Mouse (Mus musculus): ENCODE results near the gene Sbk1. TPM values are rescaled to one million over a fixed set of nuclear protein-coding genes. Genes with fewer than 3 reads are reported as not detected.
"Not testable (repeated sequence)": the region's sequence is repeated elsewhere in the genome, so short reads cannot be mapped to it uniquely, and the experiment has no call there.

Gene Sbk1
- polyA plus RNA-seq, 2 experiments = 47.9 to 50.9 TPM

GRCm38 (mm10) chr7:126291681-126292545 is 19.5 kb downstream of the Sbk1 start:
- DNase-seq (ENCODE audit: low spot score) (no peak), ATAC-seq (ENCODE audit: low FRiP score, low read depth) (no peak)
- Histone ChIP-seq H3K4me3 (replicated peaks; ENCODE audit: low read length) (no peak overlapping the region), H3K9me3 (ENCODE audit: control insufficient read depth, low read length) (no peaks in the 10 kb centered on the region), H3K36me3 (ENCODE audit: control insufficient read depth, insufficient read depth, low read length) (peaks cover 53% of the 10 kb centered on the region), H3K27ac (replicated peaks; ENCODE audit: low read depth, low read length) (no peak overlapping the region), H3K4me1 (ENCODE audit: control insufficient read depth, insufficient read depth, low read length) (no peaks in the 10 kb centered on the region), H3K27me3 (ENCODE audit: control insufficient read depth, insufficient read depth, low read length) (no peaks in the 10 kb centered on the region), H3K9ac (ENCODE audit: low read depth, low read length, severe bottlenecking) (no peak overlapping the region), H3K4me2 (replicated peaks; ENCODE audit: low read depth, low read length, severe bottlenecking) (no peak overlapping the region)
- 91% methylated on average over 71 of the region's 72 CpGs for WGBS
- TF ChIP-seq POLR2A (IDR thresholded peaks at IDR 0.05; ENCODE audit: borderline replicate concordance, extremely low read depth, insufficient read depth, insufficient read length) = no peak

DNA sequence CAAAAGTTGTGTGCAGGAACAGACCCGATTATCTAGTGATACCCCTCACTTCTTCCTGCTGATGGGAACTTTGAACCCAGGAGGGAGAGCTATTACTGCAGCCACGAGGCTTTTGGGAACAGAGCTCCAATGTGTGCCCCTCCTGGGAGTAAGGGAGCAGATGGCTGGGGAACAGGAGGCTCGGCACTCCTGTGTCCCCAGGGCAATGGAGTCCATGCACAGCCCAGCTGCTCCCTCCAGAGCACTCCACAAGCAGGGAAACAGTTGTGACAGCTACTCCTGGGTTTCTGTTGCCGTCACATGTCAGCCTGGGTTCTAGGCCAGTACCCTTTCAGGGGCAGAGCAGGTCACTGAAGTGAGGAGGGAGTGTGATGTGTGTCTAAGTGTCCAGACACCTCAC is 20.7 kb downstream of the Sbk1 start:
- Histone ChIP-seq H3K36me3 (ENCODE audit: control insufficient read depth, insufficient read depth, low read length) (peaks cover 53% of the 10 kb centered on the region), H3K4me1 (ENCODE audit: control insufficient read depth, insufficient read depth, low read length) (no peaks in the 10 kb centered on the region), H3K27ac (replicated peaks; ENCODE audit: low read depth, low read length) (no peak overlapping the region), H3K4me2 (replicated peaks; ENCODE audit: low read depth, low read length, severe bottlenecking) (no peak overlapping the region), H3K4me3 (replicated peaks; ENCODE audit: low read length) (no peak overlapping the region), H3K9ac (ENCODE audit: low read depth, low read length, severe bottlenecking) (no peak overlapping the region), H3K9me3 (ENCODE audit: control insufficient read depth, low read length) (no peaks in the 10 kb centered on the region), H3K27me3 (ENCODE audit: control insufficient read depth, insufficient read depth, low read length) (no peaks in the 10 kb centered on the region)
- 75% methylated on average over 4 of the region's 4 CpGs for WGBS
- no peak for TF ChIP-seq POLR2A (IDR thresholded peaks at IDR 0.05; ENCODE audit: borderline replicate concordance, extremely low read depth, insufficient read depth, insufficient read length)
- DNase-seq (ENCODE audit: low spot score) = no peak
- ATAC-seq (ENCODE audit: low FRiP score, low read depth) = no peak

GRCm38 (mm10) chr7:126297579-126298460 is 25.4 kb downstream of the Sbk1 start:
- Histone ChIP-seq H3K4me2 (replicated peaks; ENCODE audit: low read depth, low read length, severe bottlenecking) (no peak overlapping the region), H3K4me3 (replicated peaks; ENCODE audit: low read length) (no peak overlapping the region), H3K9ac (ENCODE audit: low read depth, low read length, severe bottlenecking) (no peak overlapping the region), H3K9me3 (ENCODE audit: control insufficient read depth, low read length) (no peaks in the 10 kb centered on the region), H3K4me1 (ENCODE audit: control insufficient read depth, insufficient read depth, low read length) (no peaks in the 10 kb centered on the region), H3K36me3 (ENCODE audit: control insufficient read depth, insufficient read depth, low read length) (peaks cover 18% of the 10 kb centered on the region), H3K27me3 (ENCODE audit: control insufficient read depth, insufficient read depth, low read length) (no peaks in the 10 kb centered on the region), H3K27ac (replicated peaks; ENCODE audit: low read depth, low read length) (no peak overlapping the region)
- no peak for TF ChIP-seq POLR2A (IDR thresholded peaks at IDR 0.05; ENCODE audit: borderline replicate concordance, extremely low read depth, insufficient read depth, insufficient read length)
- 71% methylated on average over 8 of the region's 8 CpGs for WGBS
- ATAC-seq (ENCODE audit: low FRiP score, low read depth) (peak; percentile 38; the same call in 1 of the 2 replicates), DNase-seq (ENCODE audit: low spot score) (peak; percentile 60)

DNA sequence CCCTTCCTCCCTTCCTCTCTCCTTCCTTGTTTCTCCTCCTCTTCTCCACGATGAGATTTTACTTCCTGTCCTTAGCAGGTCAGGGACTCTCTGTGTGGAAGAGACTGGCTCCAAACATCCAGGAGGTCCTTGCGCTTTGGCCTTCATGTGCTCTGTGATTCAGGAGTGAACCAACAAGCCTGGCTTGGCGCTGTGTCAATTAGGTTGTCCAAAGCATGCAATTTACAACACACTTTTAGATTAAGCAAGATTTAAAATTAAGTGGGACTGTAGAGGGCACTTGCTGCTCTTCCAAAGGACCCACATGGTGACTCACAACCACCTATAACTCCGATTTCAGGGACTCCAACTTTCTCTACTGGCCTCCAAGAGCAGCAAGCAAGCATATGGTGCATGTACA is 26.4 kb downstream of the Sbk1 start:
- peaks cover 8% of the 10 kb centered on the region for H3K36me3 ChIP-seq (ENCODE audit: control insufficient read depth, insufficient read depth, low read length)
- H3K4me1 ChIP-seq (ENCODE audit: control insufficient read depth, insufficient read depth, low read length) = no peaks in the 10 kb centered on the region
- no peak for ATAC-seq (ENCODE audit: low FRiP score, low read depth)
- no peak for DNase-seq (ENCODE audit: low spot score)
- H3K4me3 ChIP-seq (replicated peaks; ENCODE audit: low read length) = no peak overlapping the region
- no peaks in the 10 kb centered on the region for H3K9me3 ChIP-seq (ENCODE audit: control insufficient read depth, low read length)
- no peak overlapping the region for H3K4me2 ChIP-seq (replicated peaks; ENCODE audit: low read depth, low read length, severe bottlenecking)
- no peaks in the 10 kb centered on the region for H3K27me3 ChIP-seq (ENCODE audit: control insufficient read depth, insufficient read depth, low read length)
- no peak overlapping the region for H3K9ac ChIP-seq (ENCODE audit: low read depth, low read length, severe bottlenecking)
- 76% methylated on average over 4 of the region's 4 CpGs for WGBS
- no peak for TF ChIP-seq POLR2A (IDR thresholded peaks at IDR 0.05; ENCODE audit: borderline replicate concordance, extremely low read depth, insufficient read depth, insufficient read length)
- H3K27ac ChIP-seq (replicated peaks; ENCODE audit: low read depth, low read length) = no peak overlapping the region

DNA sequence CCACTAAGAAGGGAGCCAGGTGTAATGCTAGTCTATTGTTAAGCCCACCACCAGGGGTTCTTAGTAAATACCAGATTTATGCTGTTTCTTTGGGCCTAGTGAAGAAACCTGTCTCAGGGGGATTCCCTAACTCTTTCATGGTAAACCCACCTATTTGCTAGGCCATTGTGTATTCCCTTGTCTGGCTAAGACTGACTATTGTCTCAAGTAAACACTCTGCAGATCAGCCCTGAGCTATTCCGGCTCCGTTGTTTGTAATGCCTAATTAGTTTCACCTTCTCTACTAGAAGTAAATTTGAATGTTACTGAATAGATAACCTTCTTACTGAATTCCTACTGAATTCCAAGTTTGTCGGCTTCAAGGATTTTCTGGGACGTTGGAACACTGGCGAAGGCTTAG is 29.4 kb downstream of the Sbk1 start:
- WGBS = 81% methylated on average over 5 of the region's 5 CpGs
- not testable (repeated sequence) for DNase-seq (ENCODE audit: low spot score)

More for the DNA sequence above, 29.4 kb downstream of the Sbk1 start:
- not testable (repeated sequence) for H3K27me3 ChIP-seq (ENCODE audit: control insufficient read depth, insufficient read depth, low read length); H3K27ac ChIP-seq (replicated peaks; ENCODE audit: low read depth, low read length); H3K4me1 ChIP-seq (ENCODE audit: control insufficient read depth, insufficient read depth, low read length); H3K4me3 ChIP-seq (replicated peaks; ENCODE audit: low read length); ATAC-seq (ENCODE audit: low FRiP score, low read depth); H3K36me3 ChIP-seq (ENCODE audit: control insufficient read depth, insufficient read depth, low read length); H3K9me3 ChIP-seq (ENCODE audit: control insufficient read depth, low read length); H3K4me2 ChIP-seq (replicated peaks; ENCODE audit: low read depth, low read length, severe bottlenecking); H3K9ac ChIP-seq (ENCODE audit: low read depth, low read length, severe bottlenecking)
